Mouse (Mus musculus): ENCODE measurements at regions not wholly inside any gene's neighbourhood (a gene's known extent, or its start where the extent isn't known, plus 50 kb on each side); places are given as distances from the start of the nearest gene placed in this dataset.

GRCm38 (mm10) chr1:152171034-152171790, 81.3 kb upstream of the 1700025G04Rik start:
- ATAC-seq (replicated peaks; ENCODE audit: low read depth, poor library complexity, severe bottlenecking): no peak

- ATAC-seq (replicated peaks; ENCODE audit: low read depth, poor library complexity, severe bottlenecking): no peak
These were observed 80.7 kb upstream of the 1700025G04Rik start for GRCm38 (mm10) chr1:152170583-152170982.

- ATAC-seq (replicated peaks; ENCODE audit: low read depth, poor library complexity, severe bottlenecking): no peak
These were observed 79.6 kb upstream of the 1700025G04Rik start for GRCm38 (mm10) chr1:152169508-152169907.

GRCm38 (mm10) chr1:152168284-152168683, 78.4 kb upstream of the 1700025G04Rik start:
- no peak for ATAC-seq (replicated peaks; ENCODE audit: low read depth, poor library complexity, severe bottlenecking)

GRCm38 (mm10) chr1:152167716-152168115, 77.8 kb upstream of the 1700025G04Rik start:
- no peak for ATAC-seq (replicated peaks; ENCODE audit: low read depth, poor library complexity, severe bottlenecking)

- ATAC-seq (replicated peaks; ENCODE audit: low read depth, poor library complexity, severe bottlenecking): no peak
These were observed 75.6 kb upstream of the 1700025G04Rik start for GRCm38 (mm10) chr1:152165490-152165905.

- ATAC-seq (replicated peaks; ENCODE audit: low read depth, poor library complexity, severe bottlenecking): no peak
These were observed 75.0 kb upstream of the 1700025G04Rik start for GRCm38 (mm10) chr1:152164843-152165489.

GRCm38 (mm10) chr1:152164212-152164611, 74.3 kb upstream of the 1700025G04Rik start:
- no peak for ATAC-seq (replicated peaks; ENCODE audit: low read depth, poor library complexity, severe bottlenecking)

- no peak for ATAC-seq (replicated peaks; ENCODE audit: low read depth, poor library complexity, severe bottlenecking)
These were observed 62.5 kb upstream of the 1700025G04Rik start for GRCm38 (mm10) chr1:152152474-152152873.

GRCm38 (mm10) chr1:152148731-152149130, 58.8 kb upstream of the 1700025G04Rik start:
- ATAC-seq (replicated peaks; ENCODE audit: low read depth, poor library complexity, severe bottlenecking): no peak

GRCm38 (mm10) chr1:152140175-152140574, 50.2 kb upstream of the 1700025G04Rik start:
- ATAC-seq (replicated peaks; ENCODE audit: low read depth, poor library complexity, severe bottlenecking): no peak

All from common myeloid progenitor, adult 5-6 weeks (primary cell).